Mouse (Mus musculus) adrenal gland, adult 18-20 months (tissue): Measurements from ENCODE around the gene Folr1. TPM values are rescaled to one million over a fixed set of nuclear protein-coding genes. Genes with fewer than 3 reads are reported as not detected.

Experiments used
- DNase-seq, 2 experiments: peaks; one replicate each; pipeline ENCODE4 v3.0.0; 2021 to 2022; ENCODE audit warnings: low spot score in 2 of 2
- long read RNA-seq, 2 experiments: library from polyadenylated mRNA; stranded (forward); transcript quantifications; one replicate each; pipeline ENCODE4 v2.0.0; 2021
- total RNA-seq, 2 experiments: library from RNA; stranded (reverse); gene quantifications; 1 replicate in 1 of 2; 2 replicates in 1 of 2; pipeline ENCODE4 v1.2.3; 2021

Folr1 gene
- total RNA-seq = 1 to 10 TPM in 1 of 2 experiments, not detected in 1; 5.0 TPM
- long read RNA-seq, experiment 1 = 0 reads
- long read RNA-seq, experiment 2, partial matches to known transcripts = 0 of 1 reads
- long read RNA-seq, experiment 2, other reads (novel, unspliced or antisense) = 0 of 1 reads

GRCm38 (mm10) chr7:101870629-101871028, at the start of gene Folr1:
Gene Folr1, minus strand, starts transcription at chr7:101870788.
- no peak for DNase-seq

- peak; percentile 60 to 64 for DNase-seq
Measured at GRCm38 (mm10) chr7:101918071-101918470, 47.5 kb upstream of the Folr1 start.

GRCm38 (mm10) chr7:101911982-101912381, 41.4 kb upstream of the Folr1 start:
- DNase-seq = no peak

GRCm38 (mm10) chr7:101910138-101910537, 39.5 kb upstream of the Folr1 start:
- DNase-seq = no peak

GRCm38 (mm10) chr7:101908367-101908766, 37.8 kb upstream of the Folr1 start:
- DNase-seq = no peak

- DNase-seq = no peak
Measured at GRCm38 (mm10) chr7:101906696-101907095, 36.1 kb upstream of the Folr1 start.

- DNase-seq = no peak
Measured at GRCm38 (mm10) chr7:101906287-101906681, 35.7 kb upstream of the Folr1 start, which contains the start of gene Tomt. Gene Tomt, minus strand, starts transcription at chr7:101906359.

GRCm38 (mm10) chr7:101905561-101906286, 35.1 kb upstream of the Folr1 start, which contains the start of gene Lamtor1:
Gene Lamtor1, plus strand, starts transcription at chr7:101905904.
- peak; percentile 97 to 98 for DNase-seq

GRCm38 (mm10) chr7:101902846-101903245, 32.3 kb upstream of the Folr1 start:
- DNase-seq = no peak

- DNase-seq = no peak
Measured at GRCm38 (mm10) chr7:101901969-101902368, 31.4 kb upstream of the Folr1 start.

- no peak for DNase-seq
Measured at GRCm38 (mm10) chr7:101900331-101901097, 29.9 kb upstream of the Folr1 start.

GRCm38 (mm10) chr7:101896104-101897066, 25.8 kb upstream of the Folr1 start:
- DNase-seq = peak; percentile 88

GRCm38 (mm10) chr7:101895695-101896094, 25.1 kb upstream of the Folr1 start:
- no peak for DNase-seq

- no peak for DNase-seq
Measured at GRCm38 (mm10) chr7:101888460-101888859, 17.9 kb upstream of the Folr1 start.

- no peak for DNase-seq
Measured at GRCm38 (mm10) chr7:101886274-101886673, 15.7 kb upstream of the Folr1 start.

- DNase-seq = no peak
Measured at GRCm38 (mm10) chr7:101884160-101884559, 13.6 kb upstream of the Folr1 start.

GRCm38 (mm10) chr7:101882413-101883154, 12.0 kb upstream of the Folr1 start:
- DNase-seq = no peak

GRCm38 (mm10) chr7:101880855-101881254, 10.3 kb upstream of the Folr1 start:
- DNase-seq = no peak

- no peak for DNase-seq
Measured at GRCm38 (mm10) chr7:101875978-101876377, 5.4 kb upstream of the Folr1 start.

GRCm38 (mm10) chr7:101871296-101871695, 708 bp upstream of the Folr1 start:
- DNase-seq = peak in 1 of 2 experiments; percentile 12
